18 mouse cellular contexts compared by ENCODE assay signal in genomic region chr2:127274590-127274989, GRCm38 (mm10). TPM values are rescaled to one million over a fixed set of nuclear protein-coding genes. Genes with fewer than 3 reads are reported as not detected.
DNase-seq lines count a peak whose midpoint lies in the region; ATAC-seq lines count a peak whose summit lies in the region.
"Had no signal": no experiment of that assay in that cellular context is flagged by ENCODE, and none has a peak within 500 bp of the region (broad histone marks: within the 10 kb centered on the region; RNA-seq: fewer than 3 reads in every experiment).

No protein-coding gene starts in this region.

- 84% methylated on average over 2 of the region's 2 CpGs for WGBS in hindbrain, embryonic 12.5 days
- WGBS in hindbrain, embryonic 14.5 days: 97% methylated on average over 2 of the region's 2 CpGs
- WGBS in liver, embryonic 16.5 days (ENCODE audit: insufficient replicate concordance): 88% methylated on average over 2 of the region's 2 CpGs

- DNase-seq in heart, adult 11 months: peak; percentile 85
- no peak for DNase-seq in heart, postnatal 4 days
- DNase-seq in hindbrain, embryonic 14.5 days (ENCODE audit: low spot score): no peak
- DNase-seq in adipocyte (ENCODE audit: low spot score): peak; percentile 30
- DNase-seq in lung, adult 18-20 months: no peak
- DNase-seq: adrenal gland, adult 8-10 months; cerebellum, adult 2 months; forebrain, postnatal 0 days; lung, postnatal 10 days; right cerebral cortex, postnatal 25 days; thymus, postnatal 36 days had no signal

- peaks cover 2% of the 10 kb centered on the region; the same call in 1 of the 2 replicates for H3K36me3 ChIP-seq in hindbrain, embryonic 12.5 days
- no peaks in the 10 kb centered on the region for H3K36me3 ChIP-seq in hindbrain, embryonic 14.5 days (replicated peaks; ENCODE audit: control insufficient read depth, insufficient read depth)
- H3K36me3 ChIP-seq in liver, embryonic 16.5 days (ENCODE audit: control insufficient read depth, insufficient read depth): no peaks in the 10 kb centered on the region
- H3K36me3 ChIP-seq: hindbrain, embryonic 13.5 days; neural tube, embryonic 12.5 days had no signal

- 0 out of 2 replicates have a peak overlapping the region, but pooled peaks have one; percentile 1 for H3K9ac ChIP-seq in hindbrain, embryonic 12.5 days
- H3K9ac ChIP-seq in hindbrain, embryonic 14.5 days: no peak overlapping the region
- H3K9ac ChIP-seq in liver, embryonic 16.5 days (ENCODE audit: low read depth, low read length): no peak overlapping the region
- H3K9ac ChIP-seq: forebrain, postnatal 0 days; hindbrain, embryonic 13.5 days had no signal

- ATAC-seq in hindbrain, embryonic 12.5 days (ENCODE audit: low FRiP score): no peak
- no peak for ATAC-seq in hindbrain, embryonic 14.5 days (ENCODE audit: low FRiP score)
- ATAC-seq in liver, embryonic 16.5 days (ENCODE audit: low read depth): no peak
- ATAC-seq: forebrain, postnatal 0 days; intestine, postnatal 0 days had no signal

- H3K27ac ChIP-seq in hindbrain, embryonic 12.5 days: no peak overlapping the region
- no peak overlapping the region for H3K27ac ChIP-seq in hindbrain, embryonic 14.5 days
- H3K27ac ChIP-seq in liver, embryonic 16.5 days (ENCODE audit: low read length): no peak overlapping the region; the same call in 1 of the 2 replicates
- H3K27ac ChIP-seq: hindbrain, embryonic 13.5 days; neural tube, embryonic 12.5 days had no signal

- H3K4me2 ChIP-seq in hindbrain, embryonic 12.5 days (replicated peaks): no peak overlapping the region
- no peak overlapping the region for H3K4me2 ChIP-seq in hindbrain, embryonic 14.5 days (replicated peaks)
- peak overlapping the region; percentile 15; the same call in 1 of the 2 replicates for H3K4me2 ChIP-seq in liver, embryonic 16.5 days (ENCODE audit: low read depth, low read length)
- H3K4me2 ChIP-seq: hindbrain, embryonic 13.5 days; neural tube, embryonic 12.5 days had no signal

- H3K4me1 ChIP-seq in hindbrain, embryonic 12.5 days: peaks cover 12% of the 10 kb centered on the region
- peaks cover 21% of the 10 kb centered on the region for H3K4me1 ChIP-seq in hindbrain, embryonic 14.5 days (replicated peaks; ENCODE audit: control insufficient read depth, insufficient read depth, low read length)
- H3K4me1 ChIP-seq in liver, embryonic 16.5 days (ENCODE audit: control insufficient read depth, low read depth, low read length): peaks cover 25% of the 10 kb centered on the region

- H3K9me3 ChIP-seq in hindbrain, embryonic 12.5 days (replicated peaks): no peaks in the 10 kb centered on the region
- no peaks in the 10 kb centered on the region for H3K9me3 ChIP-seq in hindbrain, embryonic 14.5 days (ENCODE audit: control insufficient read depth, low read length)
- no peaks in the 10 kb centered on the region for H3K9me3 ChIP-seq in liver, embryonic 16.5 days (replicated peaks; ENCODE audit: control insufficient read depth, low read length)
- H3K9me3 ChIP-seq: hindbrain, embryonic 13.5 days; megakaryocyte, embryonic 14.5 days; neural tube, embryonic 12.5 days had no signal

- no peaks in the 10 kb centered on the region for H3K27me3 ChIP-seq in hindbrain, embryonic 12.5 days
- H3K27me3 ChIP-seq in hindbrain, embryonic 14.5 days (ENCODE audit: control insufficient read depth, insufficient read depth, low read length): no peaks in the 10 kb centered on the region
- H3K27me3 ChIP-seq in liver, embryonic 16.5 days (ENCODE audit: control insufficient read depth, insufficient read depth, low read depth, low read length): no peaks in the 10 kb centered on the region
- H3K27me3 ChIP-seq: hindbrain, embryonic 13.5 days; megakaryocyte, embryonic 14.5 days; neural tube, embryonic 12.5 days had no signal

- H3K4me3 ChIP-seq in hindbrain, embryonic 12.5 days: no peak overlapping the region
- no peak overlapping the region for H3K4me3 ChIP-seq in hindbrain, embryonic 14.5 days (replicated peaks; ENCODE audit: low read length)
- H3K4me3 ChIP-seq in liver, embryonic 16.5 days (ENCODE audit: low read depth, low read length): no peak overlapping the region
- H3K4me3 ChIP-seq: erythroblast, embryonic 14.5 days; hindbrain, embryonic 13.5 days; megakaryocyte, embryonic 14.5 days; neural tube, embryonic 12.5 days had no signal

RNA-seq across cellular contexts. Expression of gene Stard7, which starts 4.6 kb away (rescaled TPM):
- total RNA-seq in heart, postnatal 4 days (2021): 100 to 1,000 TPM; 188 to 203 TPM
- polyA plus RNA-seq in hindbrain, embryonic 12.5 days (2016; fragmentation: Nextera tagmentation; extraction: Ambion mirVana): 86.0 and 86.9 TPM in 2 replicates
- polyA plus RNA-seq in hindbrain, embryonic 14.5 days (2014; fragmentation: Nextera tagmentation; extraction: Ambion mirVana): 110 and 122 TPM in 2 replicates
- polyA plus RNA-seq in liver, embryonic 16.5 days (2015; fragmentation: Nextera tagmentation; extraction: Ambion mirVana): 32.7 and 34.9 TPM in 2 replicates

RNA-seq across cellular contexts. Expression of gene Tmem127, which starts 26.9 kb away (rescaled TPM):
- 10 to 100 TPM; 35.9 to 36.0 TPM for total RNA-seq in heart, postnatal 4 days (2021)
- 41.1 and 41.3 TPM in 2 replicates for polyA plus RNA-seq in hindbrain, embryonic 12.5 days (2016; fragmentation: Nextera tagmentation; extraction: Ambion mirVana)
- polyA plus RNA-seq in hindbrain, embryonic 14.5 days (2014; fragmentation: Nextera tagmentation; extraction: Ambion mirVana): 43.0 and 47.3 TPM in 2 replicates
- polyA plus RNA-seq in liver, embryonic 16.5 days (2015; fragmentation: Nextera tagmentation; extraction: Ambion mirVana): 10.3 and 10.7 TPM in 2 replicates

RNA-seq across cellular contexts. Expression of gene Ciao1, which starts 27.0 kb away (rescaled TPM):
- 10 to 100 TPM; 48.9 to 49.4 TPM for total RNA-seq in heart, postnatal 4 days (2021)
- polyA plus RNA-seq in hindbrain, embryonic 12.5 days (2016; fragmentation: Nextera tagmentation; extraction: Ambion mirVana): 54.7 and 56.2 TPM in 2 replicates
- 54.6 and 58.5 TPM in 2 replicates for polyA plus RNA-seq in hindbrain, embryonic 14.5 days (2014; fragmentation: Nextera tagmentation; extraction: Ambion mirVana)
- polyA plus RNA-seq in liver, embryonic 16.5 days (2015; fragmentation: Nextera tagmentation; extraction: Ambion mirVana): 34.7 and 39.8 TPM in 2 replicates

Comparison
In these comparisons a context has a peak if more than half of its experiments do, and no peak if none do; other contexts are left out.
1. DNase-seq: peak in heart, adult 11 months (single experiment) and adipocyte (single experiment); none in heart, postnatal 4 days (single experiment), hindbrain, embryonic 14.5 days (single experiment) and lung, adult 18-20 months (0 of 2).